Mouse (Mus musculus) forebrain, embryonic 15.5 days (tissue): ENCODE results near the gene Araf. TPM values are rescaled to one million over a fixed set of nuclear protein-coding genes. Genes with fewer than 3 reads are reported as not detected.

ENCODE experiments used
- ATAC-seq: fragments of 200-750 bp; cut with Nextera tagmentation; replicated peaks from 2 replicates; pipeline ENCODE4 v1.8.0; 2017; ENCODE audit warnings: mild to moderate bottlenecking, moderate TSS enrichment, moderate library complexity
- H3K27ac ChIP-seq: fragments of 300-500 bp; sonication (generic); replicated peaks from 2 replicates; pipeline ENCODE4 v1.5.1; 2015; ENCODE audit warnings: mild to moderate bottlenecking, inconsistent platforms
- H3K27me3 ChIP-seq: fragments of 300-500 bp; sonication (generic); 2 replicates; pipeline ENCODE4 v1.6.1; 2015; ENCODE audit warnings: inconsistent platforms
- H3K36me3 ChIP-seq: fragments of 300-500 bp; sonication (generic); 2 replicates; pipeline ENCODE4 v1.6.1; 2015; ENCODE audit warnings: mild to moderate bottlenecking, inconsistent platforms
- H3K4me1 ChIP-seq: fragments of 300-500 bp; sonication (generic); 2 replicates; pipeline ENCODE4 v1.6.1; 2015; ENCODE audit warnings: inconsistent platforms
- H3K4me2 ChIP-seq: fragments of 300-500 bp; sonication (generic); replicated peaks from 2 replicates; pipeline ENCODE4 v1.6.1; 2015; ENCODE audit warnings: mild to moderate bottlenecking, inconsistent platforms
- H3K4me3 ChIP-seq: fragments of 300-500 bp; sonication (generic); 2 replicates; pipeline ENCODE4 v1.5.1; 2015; ENCODE audit warnings: mild to moderate bottlenecking, inconsistent platforms
- H3K9ac ChIP-seq: fragments of 300-500 bp; sonication (generic); replicated peaks from 2 replicates; pipeline ENCODE4 v1.6.1; 2015; ENCODE audit warnings: mild to moderate bottlenecking, inconsistent platforms
- H3K9me3 ChIP-seq: fragments of 300-500 bp; sonication (generic); 2 replicates; pipeline ENCODE4 v1.6.1; 2016; ENCODE audit warnings: inconsistent platforms
- WGBS: fragments of 180-500 bp; shearing (Covaris S2); methylation state at CpG from one replicate; pipeline ENCODE4 v1.1.7; 2015; ENCODE audit warnings: mixed read lengths; 5-methylcytosine and 5-hydroxymethylcytosine counted together
- polyA plus RNA-seq: library from polyadenylated mRNA; unstranded; fragments of >200 nt; fragmentation: Nextera tagmentation; extraction: Ambion mirVana; gene quantifications from 2 replicates; pipeline ENCODE4 v1.2.1, GENCODE M21; 2015

Araf gene
- polyA plus RNA-seq, result 224 and 234 TPM in 2 replicates

DNA sequence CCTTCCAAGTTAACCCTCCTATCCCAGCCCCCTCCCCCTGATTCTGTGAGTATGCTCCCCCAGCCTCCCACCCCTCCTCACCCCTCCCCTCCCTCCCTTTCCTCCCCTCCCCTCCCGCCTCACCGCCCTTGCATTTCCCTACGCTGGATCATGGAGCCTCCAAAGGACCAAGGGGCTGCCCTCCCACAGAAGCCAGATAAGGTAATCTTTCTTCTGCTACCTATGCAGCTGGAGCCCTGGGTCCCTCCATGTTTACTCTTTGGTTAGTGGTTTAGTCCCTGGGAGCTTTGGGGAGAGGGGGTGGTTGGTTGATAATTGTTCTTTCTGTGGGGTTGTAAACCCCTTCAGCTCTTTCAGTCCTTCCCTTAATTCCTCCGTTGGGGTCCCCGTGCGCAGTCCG is at the start of gene Araf:
Gene Araf, plus strand, starts transcription at position 134 of the 400 bp plus-strand sequence.
- Histone ChIP-seq H3K9me3 (no peaks in the 10 kb centered on the region), H3K4me3 (peak within 1 kb of the TSS; percentile 50), H3K27ac (peak within 1 kb of the TSS; percentile 94), H3K9ac (peak within 1 kb of the TSS; percentile 59), H3K4me2 (peak within 1 kb of the TSS; percentile 47), H3K27me3 (no peaks in the 10 kb centered on the region), H3K4me1 (no peaks in the 10 kb centered on the region), H3K36me3 (no peaks in the 10 kb centered on the region)
- WGBS, result 27% methylated on average over 5 of the region's 7 CpGs
- peak; percentile 71 for ATAC-seq

GRCm38 (mm10) chrX:20748829-20749228 is 48.8 kb upstream of the Araf start:
- 91% methylated on average over 2 of the region's 2 CpGs for WGBS
- Histone ChIP-seq H3K36me3 (no peaks in the 10 kb centered on the region), H3K4me2 (no peak overlapping the region), H3K9ac (no peak overlapping the region), H3K4me1 (no peaks in the 10 kb centered on the region), H3K4me3 (no peak overlapping the region), H3K27ac (no peak overlapping the region), H3K27me3 (no peaks in the 10 kb centered on the region), H3K9me3 (no peaks in the 10 kb centered on the region)
- ATAC-seq, result no peak

GRCm38 (mm10) chrX:20761201-20761600 is 36.4 kb upstream of the Araf start:
- no peak for ATAC-seq
- Histone ChIP-seq H3K9me3 (no peaks in the 10 kb centered on the region), H3K27ac (no peak overlapping the region), H3K4me2 (no peak overlapping the region), H3K27me3 (no peaks in the 10 kb centered on the region), H3K36me3 (no peaks in the 10 kb centered on the region), H3K4me1 (no peaks in the 10 kb centered on the region), H3K9ac (no peak overlapping the region), H3K4me3 (no peak overlapping the region)
- WGBS, result 75% methylated on average over 4 of the region's 4 CpGs

DNA sequence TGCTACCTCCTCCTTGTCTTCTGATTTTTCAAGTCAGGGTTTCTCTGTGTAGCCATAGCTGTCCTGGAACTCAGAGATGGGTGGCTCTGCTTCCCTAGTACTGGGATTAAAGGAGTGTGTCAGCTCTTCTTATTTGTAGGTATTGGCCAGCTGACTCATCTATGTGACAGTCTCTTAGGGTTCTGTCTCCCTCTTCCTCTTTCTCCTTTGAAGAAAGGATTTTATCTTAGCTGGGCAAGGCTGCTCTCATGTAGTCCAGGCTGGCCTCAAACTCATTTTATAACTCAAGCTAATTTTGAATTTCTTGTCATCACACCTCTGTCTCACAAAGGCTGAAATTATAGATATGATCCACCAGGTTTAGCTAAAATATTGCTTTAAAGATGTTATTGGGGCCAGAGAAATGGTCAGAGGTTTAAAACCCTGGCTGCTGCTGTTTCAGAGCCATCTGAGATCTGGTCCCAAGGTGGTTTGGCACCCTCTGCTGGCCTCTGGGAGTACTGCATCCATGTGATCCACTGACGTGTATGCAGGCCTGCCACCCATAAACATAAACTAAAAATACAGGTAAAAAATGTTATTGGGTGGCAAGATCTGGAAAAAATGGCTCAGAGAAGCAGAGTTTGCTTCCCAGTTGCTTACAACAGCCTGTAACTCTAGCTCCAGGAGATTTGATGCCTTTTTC is 26.8 kb upstream of the Araf start:
- Histone ChIP-seq H3K9ac (no peak overlapping the region), H3K36me3 (no peaks in the 10 kb centered on the region), H3K27me3 (no peaks in the 10 kb centered on the region), H3K4me1 (no peaks in the 10 kb centered on the region), H3K27ac (no peak overlapping the region), H3K9me3 (no peaks in the 10 kb centered on the region), H3K4me3 (no peak overlapping the region), H3K4me2 (no peak overlapping the region)
- 9% methylated on average over 1 of the region's 1 CpGs for WGBS
- peak; percentile 61; the same call in 1 of the 2 replicates for ATAC-seq

DNA sequence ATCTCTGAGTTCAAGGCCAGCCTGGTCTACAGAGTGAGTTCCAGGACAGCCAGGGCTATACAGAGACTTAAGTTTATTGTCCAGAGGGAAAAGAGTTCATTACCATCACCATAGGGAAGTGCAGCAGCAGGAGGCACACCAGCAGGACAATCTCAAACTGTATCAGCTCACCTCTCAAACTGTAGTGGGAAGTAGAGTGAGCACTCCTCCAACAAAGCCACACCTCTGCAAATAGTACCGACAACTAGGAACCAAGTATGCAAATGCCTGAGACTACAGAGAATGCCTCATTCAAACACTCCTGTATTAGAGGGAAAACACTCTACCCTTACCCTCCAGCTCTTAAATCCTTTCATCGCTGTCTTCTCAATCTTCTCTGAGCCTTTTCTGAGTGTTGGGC is 25.9 kb upstream of the Araf start:
- Histone ChIP-seq H3K36me3 (no peaks in the 10 kb centered on the region), H3K27me3 (no peaks in the 10 kb centered on the region), H3K9ac (no peak overlapping the region), H3K27ac (no peak overlapping the region), H3K4me2 (no peak overlapping the region), H3K9me3 (no peaks in the 10 kb centered on the region), H3K4me1 (no peaks in the 10 kb centered on the region), H3K4me3 (no peak overlapping the region)
- WGBS, result 63% methylated on average over 2 of the region's 2 CpGs
- ATAC-seq, result no peak

GRCm38 (mm10) chrX:20775271-20776016 is 22.2 kb upstream of the Araf start:
- H3K4me1 ChIP-seq, result no peaks in the 10 kb centered on the region
- no peak overlapping the region for H3K4me3 ChIP-seq
- H3K4me2 ChIP-seq, result no peak overlapping the region
- H3K9ac ChIP-seq, result no peak overlapping the region
- no peak overlapping the region for H3K27ac ChIP-seq
- H3K36me3 ChIP-seq, result no peaks in the 10 kb centered on the region
- no peak for ATAC-seq
- no peaks in the 10 kb centered on the region for H3K9me3 ChIP-seq
- 59% methylated on average over 19 of the region's 19 CpGs for WGBS
- H3K27me3 ChIP-seq, result no peaks in the 10 kb centered on the region

DNA sequence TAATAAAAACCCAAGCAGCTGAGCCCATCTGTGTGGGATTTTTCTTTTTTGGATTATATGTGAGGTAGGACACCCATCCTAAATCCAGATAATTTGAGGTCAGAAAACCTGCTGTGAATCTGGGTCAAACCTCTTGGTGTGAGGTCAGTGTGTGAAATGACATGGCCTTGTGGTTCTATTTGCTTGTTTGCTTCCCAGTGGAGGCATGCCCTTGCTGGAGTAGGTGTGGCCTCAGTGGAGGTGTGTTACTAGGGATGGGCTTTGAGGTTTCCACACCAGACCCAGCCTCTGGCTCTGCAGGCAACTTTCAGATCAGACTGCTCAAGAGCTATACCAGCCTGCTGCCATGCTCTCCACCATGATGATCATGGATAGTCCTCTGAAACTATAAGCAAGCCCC is 20.0 kb upstream of the Araf start:
- ATAC-seq, result no peak
- no peaks in the 10 kb centered on the region for H3K36me3 ChIP-seq

DNA sequence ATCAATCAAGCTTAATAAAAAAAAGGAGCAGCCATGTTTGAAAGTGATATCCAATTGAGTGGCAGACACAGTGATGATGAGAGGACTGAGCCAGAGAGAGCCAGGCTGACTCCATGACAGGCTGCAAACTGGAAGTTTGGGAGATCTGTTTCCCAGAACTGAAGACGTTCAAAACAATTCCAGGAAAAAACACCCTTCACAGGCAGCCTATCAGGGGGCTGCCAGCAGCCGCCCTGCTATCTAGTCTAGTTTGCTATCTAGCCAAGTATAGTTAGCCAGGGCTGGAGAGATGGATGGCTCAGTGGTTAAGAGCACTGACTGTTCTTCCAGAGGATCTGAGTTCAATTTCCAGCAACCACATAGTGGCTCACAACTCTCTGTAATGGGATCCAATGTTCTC is 10.3 kb upstream of the Araf start:
- no peaks in the 10 kb centered on the region for H3K4me1 ChIP-seq
- no peak overlapping the region for H3K4me3 ChIP-seq
- no peak overlapping the region for H3K27ac ChIP-seq
- 79% methylated on average over 2 of the region's 2 CpGs for WGBS
- H3K9ac ChIP-seq, result no peak overlapping the region
- H3K36me3 ChIP-seq, result no peaks in the 10 kb centered on the region
- ATAC-seq, result no peak
- H3K4me2 ChIP-seq, result no peak overlapping the region
- no peaks in the 10 kb centered on the region for H3K9me3 ChIP-seq
- H3K27me3 ChIP-seq, result no peaks in the 10 kb centered on the region

More for the DNA sequence above, 20.0 kb upstream of the Araf start:
- H3K9ac ChIP-seq, result no peak overlapping the region
- H3K4me1 ChIP-seq, result no peaks in the 10 kb centered on the region
- no peaks in the 10 kb centered on the region for H3K27me3 ChIP-seq
- no peaks in the 10 kb centered on the region for H3K9me3 ChIP-seq
- no peak overlapping the region for H3K27ac ChIP-seq
- H3K4me2 ChIP-seq, result no peak overlapping the region
- H3K4me3 ChIP-seq, result no peak overlapping the region

DNA sequence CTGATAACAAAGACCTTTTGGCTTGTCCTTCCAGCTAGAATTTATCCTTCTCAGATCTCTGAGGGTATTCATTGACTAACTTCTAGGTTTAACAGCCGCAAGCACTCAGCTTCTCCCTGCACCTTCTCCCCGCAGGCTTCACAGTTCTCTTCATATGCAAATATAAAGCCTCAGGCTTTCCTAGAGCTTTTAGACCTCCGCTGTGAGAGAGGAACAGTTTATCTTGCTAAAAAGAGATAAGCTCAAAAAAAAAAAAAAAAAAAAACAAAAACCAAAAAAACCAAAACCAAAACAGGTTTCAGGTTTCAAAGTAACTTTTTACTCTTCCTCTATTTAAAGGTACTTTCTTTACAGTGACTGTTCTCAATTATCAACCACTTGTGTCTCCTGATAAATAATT is 5.2 kb upstream of the Araf start:
- Histone ChIP-seq H3K27me3 (no peaks in the 10 kb centered on the region), H3K27ac (no peak overlapping the region), H3K9ac (no peak overlapping the region), H3K9me3 (no peaks in the 10 kb centered on the region), H3K4me2 (no peak overlapping the region), H3K36me3 (no peaks in the 10 kb centered on the region), H3K4me3 (no peak overlapping the region), H3K4me1 (no peaks in the 10 kb centered on the region)
- no peak for ATAC-seq
- WGBS, result 9% methylated on average over 3 of the region's 3 CpGs

DNA sequence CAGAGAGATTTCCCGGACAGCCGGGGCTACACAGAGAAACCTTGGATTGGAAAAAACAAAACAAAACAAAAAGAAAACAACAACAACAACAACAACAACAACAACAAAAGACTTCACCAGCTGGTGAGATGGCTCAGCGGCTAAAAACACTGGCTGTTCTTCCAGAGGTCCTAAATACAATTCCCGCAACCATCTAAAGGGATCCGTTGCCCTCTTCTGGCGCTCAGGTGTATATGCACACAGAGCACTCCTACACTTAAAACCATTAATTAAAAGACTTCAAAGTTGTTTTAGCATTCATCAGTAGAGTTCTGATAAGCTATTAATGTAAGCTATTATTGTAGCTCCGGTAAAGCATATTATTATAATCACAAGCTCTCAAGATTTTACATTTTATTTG is 4.4 kb upstream of the Araf start:
- no peak overlapping the region for H3K27ac ChIP-seq
- no peak overlapping the region for H3K4me2 ChIP-seq
- no peaks in the 10 kb centered on the region for H3K27me3 ChIP-seq
- no peaks in the 10 kb centered on the region for H3K36me3 ChIP-seq
- ATAC-seq, result no peak
- whole genome bisulfite sequencing, result 62% methylated on average over 7 of the region's 7 CpGs
- H3K9me3 ChIP-seq, result no peaks in the 10 kb centered on the region
- no peak overlapping the region for H3K4me3 ChIP-seq
- no peak overlapping the region for H3K9ac ChIP-seq
- no peaks in the 10 kb centered on the region for H3K4me1 ChIP-seq

- Histone ChIP-seq H3K9me3 (no peaks in the 10 kb centered on the region), H3K27ac (no peak overlapping the region), H3K36me3 (no peaks in the 10 kb centered on the region), H3K9ac (no peak overlapping the region), H3K4me2 (no peak overlapping the region), H3K27me3 (no peaks in the 10 kb centered on the region), H3K4me3 (no peak overlapping the region), H3K4me1 (no peaks in the 10 kb centered on the region)
- 37% methylated on average over 5 of the region's 5 CpGs for WGBS
- no peak for ATAC-seq
Measured at GRCm38 (mm10) chrX:20794229-20794628, 3.4 kb upstream of the Araf start.

GRCm38 (mm10) chrX:20798141-20798796 is 655 bp downstream of the Araf start:
- Histone ChIP-seq H3K4me2 (peak overlapping the region; percentile 47), H3K27me3 (no peaks in the 10 kb centered on the region), H3K36me3 (no peaks in the 10 kb centered on the region), H3K9ac (peak overlapping the region; percentile 59), H3K9me3 (no peaks in the 10 kb centered on the region), H3K4me1 (no peaks in the 10 kb centered on the region), H3K27ac (peak overlapping the region; percentile 94), H3K4me3 (peak overlapping the region; percentile 50)
- 30% methylated on average over 20 of the region's 21 CpGs for WGBS
- peak; percentile 99 for ATAC-seq
